Mouse (Mus musculus) kidney, adult 2 months (tissue): ENCODE measurements around the gene Esr1. TPM values are rescaled to one million over a fixed set of nuclear protein-coding genes. Genes with fewer than 3 reads are reported as not detected.

Source experiments
- DNase-seq: peaks from one replicate; pipeline ENCODE4 v3.0.0; 2021
- H3K27ac ChIP-seq: fragments of 200-500 bp; 2 replicates; pipeline ENCODE4 v1.5.1; 2012; ENCODE audit warnings: low read depth, low read length, control low read depth, inconsistent platforms; ENCODE audit not compliant: insufficient read depth
- H3K27me3 ChIP-seq: fragments of 200-500 bp; replicated peaks from 2 replicates; pipeline ENCODE4 v1.6.1; 2012; ENCODE audit warnings: mild to moderate bottlenecking, moderate library complexity, low read length, inconsistent platforms; ENCODE audit not compliant: control insufficient read depth, insufficient read depth
- H3K36me3 ChIP-seq: fragments of 200-500 bp; 2 replicates; pipeline ENCODE4 v1.6.1; 2012; ENCODE audit warnings: mild to moderate bottlenecking, moderate library complexity, low read length, inconsistent platforms; ENCODE audit not compliant: control insufficient read depth, insufficient read depth
- H3K4me1 ChIP-seq: fragments of 200-500 bp; 2 replicates; pipeline ENCODE4 v1.6.1; 2011; ENCODE audit warnings: low read length; ENCODE audit not compliant: control insufficient read depth, insufficient read depth
- H3K4me3 ChIP-seq: fragments of 200-500 bp; 2 replicates; pipeline ENCODE4 v1.5.1; 2011; ENCODE audit warnings: mild to moderate bottlenecking, low read depth, low read length, control low read depth; ENCODE audit not compliant: insufficient read depth
- CTCF ChIP-seq: fragments of 200-500 bp; conservative IDR thresholded peaks from 2 replicates; pipeline ENCODE4 v1.5.1; 2011; ENCODE audit warnings: low read depth, mild to moderate bottlenecking, control low read depth, low read length, moderate library complexity, mixed read lengths; ENCODE audit not compliant: insufficient read depth, insufficient read length
- POLR2A ChIP-seq: fragments of 200-500 bp; IDR thresholded peaks from one replicate; pipeline ENCODE4 v1.6.1; 2011; ENCODE audit warnings: low read depth, low read length, control low read depth
- WGBS: fragments of 180-500 bp; shearing (Covaris S2); methylation state at CpG from one replicate; pipeline ENCODE4 v1.1.7; 2018; 5-methylcytosine and 5-hydroxymethylcytosine counted together
- polyA plus RNA-seq: library from polyadenylated mRNA; depleted of rRNA; stranded (reverse); fragments of >200 nt; gene quantifications from 2 replicates; pipeline ENCODE4 v1.2.3, GENCODE M21; 2012

Esr1 gene
- polyA plus RNA-seq, 1 experiment, result 5.1 TPM

GRCm38 (mm10) chr10:4974246-4974645, 362.9 kb downstream of the Esr1 start:
- no peak for DNase-seq
- H3K4me1 ChIP-seq, result no peaks in the 10 kb centered on the region
- 91% methylated on average over 4 of the region's 4 CpGs for WGBS
- H3K27me3 ChIP-seq, result no peaks in the 10 kb centered on the region
- H3K36me3 ChIP-seq, result no peaks in the 10 kb centered on the region
- no peak overlapping the region for H3K27ac ChIP-seq
- TF ChIP-seq POLR2A (no peak), CTCF (no peak)
- no peak overlapping the region for H3K4me3 ChIP-seq

GRCm38 (mm10) chr10:4976557-4976956, 365.2 kb downstream of the Esr1 start:
- Histone ChIP-seq H3K27ac (no peak overlapping the region), H3K4me1 (no peaks in the 10 kb centered on the region), H3K4me3 (no peak overlapping the region), H3K27me3 (no peaks in the 10 kb centered on the region), H3K36me3 (no peaks in the 10 kb centered on the region)
- TF ChIP-seq POLR2A (no peak), CTCF (no peak)
- no peak for DNase-seq
- WGBS, result 90% methylated on average over 2 of the region's 2 CpGs

GRCm38 (mm10) chr10:4977374-4977773, 366.0 kb downstream of the Esr1 start:
- 96% methylated on average over 3 of the region's 3 CpGs for WGBS
- DNase-seq, result no peak
- Histone ChIP-seq H3K27ac (no peak overlapping the region), H3K27me3 (no peaks in the 10 kb centered on the region), H3K4me1 (no peaks in the 10 kb centered on the region), H3K36me3 (no peaks in the 10 kb centered on the region), H3K4me3 (no peak overlapping the region)
- no peak for TF ChIP-seq POLR2A
- no peak for TF ChIP-seq CTCF

GRCm38 (mm10) chr10:4983919-4984318, 372.5 kb downstream of the Esr1 start:
- 57% methylated on average over 2 of the region's 2 CpGs for WGBS
- no peak overlapping the region for H3K27ac ChIP-seq
- TF ChIP-seq POLR2A (no peak), CTCF (no peak)
- H3K36me3 ChIP-seq, result no peaks in the 10 kb centered on the region
- H3K4me1 ChIP-seq, result no peaks in the 10 kb centered on the region
- no peak overlapping the region for H3K4me3 ChIP-seq
- no peaks in the 10 kb centered on the region for H3K27me3 ChIP-seq
- DNase-seq, result no peak

DNA sequence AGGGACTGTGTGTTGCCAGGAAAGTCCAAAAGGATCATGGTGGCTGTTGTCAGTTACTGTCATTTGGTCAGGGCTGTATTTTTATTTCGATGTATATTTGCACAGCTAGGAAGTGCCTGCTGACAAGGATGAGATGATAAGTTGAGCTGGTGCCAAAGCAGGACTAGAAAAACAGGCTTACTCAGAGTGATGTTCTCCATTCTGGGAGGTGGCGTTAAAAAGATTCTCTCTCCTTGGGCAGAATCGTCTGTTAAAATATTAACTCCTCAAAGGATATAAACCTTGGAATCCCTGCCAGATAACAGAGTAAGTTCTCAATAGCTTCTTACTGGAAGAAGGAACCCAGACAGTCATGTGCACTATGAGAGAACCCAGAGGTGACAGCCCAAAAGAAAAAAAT, 382.4 kb downstream of the Esr1 start:
- Histone ChIP-seq H3K4me1 (no peaks in the 10 kb centered on the region; the same call in 1 of the 2 replicates), H3K36me3 (no peaks in the 10 kb centered on the region), H3K4me3 (no peak overlapping the region), H3K27me3 (no peaks in the 10 kb centered on the region), H3K27ac (no peak overlapping the region)
- 36% methylated on average over 3 of the region's 3 CpGs for WGBS
- TF ChIP-seq CTCF (no peak), POLR2A (no peak)
- DNase-seq, result peak; percentile 60

DNA sequence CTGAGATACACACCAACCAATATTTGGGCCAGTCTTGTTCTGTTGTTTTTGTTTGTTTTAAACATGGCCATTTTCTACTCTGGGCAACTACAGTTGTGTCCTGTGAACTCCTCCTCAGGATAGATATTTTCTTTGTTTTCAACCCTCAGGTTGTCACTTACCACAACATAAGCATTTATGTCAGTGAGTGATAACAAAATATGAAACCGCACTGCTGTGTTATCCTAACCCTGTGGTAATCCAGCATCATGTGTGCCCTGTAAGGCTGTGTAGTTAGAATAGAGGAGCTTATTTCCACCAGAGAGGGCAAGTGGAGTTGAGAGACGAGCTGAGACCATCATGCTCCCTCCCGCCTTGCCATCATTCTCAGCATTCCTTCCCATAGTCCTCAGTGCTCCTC, 385.2 kb downstream of the Esr1 start:
- Histone ChIP-seq H3K27me3 (no peaks in the 10 kb centered on the region), H3K36me3 (no peaks in the 10 kb centered on the region), H3K27ac (no peak overlapping the region), H3K4me3 (no peak overlapping the region), H3K4me1 (no peaks in the 10 kb centered on the region; the same call in 1 of the 2 replicates)
- TF ChIP-seq CTCF (no peak), POLR2A (no peak)
- WGBS, result 88% methylated on average over 3 of the region's 3 CpGs
- no peak for DNase-seq

DNA sequence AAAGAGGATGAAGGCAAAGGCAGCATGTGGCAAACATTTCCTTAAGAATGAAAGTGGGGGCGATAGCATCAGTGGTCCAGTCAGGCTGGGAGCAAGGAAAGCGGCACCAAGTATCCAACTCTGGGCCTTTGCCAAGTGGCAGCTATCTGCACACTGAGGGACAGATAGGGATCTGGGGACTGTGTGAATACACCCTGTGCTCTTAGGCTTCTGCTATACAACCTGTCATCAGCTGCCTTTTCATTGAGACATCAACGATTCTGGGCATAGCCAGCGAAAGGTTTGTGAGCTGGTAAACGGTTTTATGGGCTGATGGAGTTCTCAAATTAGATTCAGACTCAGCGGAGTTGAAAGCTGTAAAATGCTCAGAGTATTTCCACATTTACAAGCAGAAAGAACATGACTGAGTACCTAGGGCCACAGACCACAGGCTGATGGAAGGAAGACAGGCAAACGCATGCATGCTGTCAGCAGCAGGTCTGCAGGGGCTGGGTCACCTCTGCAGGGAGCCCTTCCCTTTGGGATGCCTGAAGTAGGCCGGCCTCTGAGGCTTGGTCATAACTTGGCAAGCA, 397.5 kb downstream of the Esr1 start:
- no peaks in the 10 kb centered on the region for H3K27me3 ChIP-seq
- no peak for DNase-seq
- no peak overlapping the region for H3K27ac ChIP-seq
- 57% methylated on average over 8 of the region's 8 CpGs for WGBS
- H3K4me3 ChIP-seq, result no peak overlapping the region
- TF ChIP-seq POLR2A (no peak), CTCF (no peak)
- no peaks in the 10 kb centered on the region for H3K36me3 ChIP-seq
- H3K4me1 ChIP-seq, result no peaks in the 10 kb centered on the region
